Mouse (Mus musculus) myocyte (in vitro differentiated cells): ENCODE data around the gene Napa. TPM values are rescaled to one million over a fixed set of nuclear protein-coding genes. Genes with fewer than 3 reads are reported as not detected.

Source experiments
- H3K27me3 ChIP-seq: one replicate; pipeline ENCODE4 v1.6.1; 2011; ENCODE audit not compliant: control insufficient read depth, insufficient read depth, insufficient read length
- H3K36me3 ChIP-seq: one replicate; pipeline ENCODE4 v1.6.1; 2011; ENCODE audit not compliant: control insufficient read depth, insufficient read depth
- H3K4me2 ChIP-seq: one replicate; pipeline ENCODE4 v1.6.1; 2011; ENCODE audit warnings: low read depth, control low read depth
- H3K4me3 ChIP-seq: one replicate; pipeline ENCODE4 v1.5.1; 2011; ENCODE audit warnings: mild to moderate bottlenecking, control low read depth, moderate library complexity
- H3K79me2 ChIP-seq: one replicate; pipeline ENCODE4 v1.6.1; 2011; ENCODE audit not compliant: control insufficient read depth, insufficient read depth
- H3ac ChIP-seq: one replicate; pipeline ENCODE4 v1.6.1; 2011; ENCODE audit not compliant: control insufficient read depth, insufficient read length
- CEBPB ChIP-seq: IDR thresholded peaks from 2 replicates; pipeline ENCODE4 v1.6.1; 2011; ENCODE audit warnings: mild to moderate bottlenecking, moderate library complexity; ENCODE audit not compliant: poor library complexity, insufficient read depth, severe bottlenecking
- E2F4 ChIP-seq: IDR thresholded peaks from one replicate; pipeline ENCODE4 v1.6.1; 2011; ENCODE audit warnings: mild to moderate bottlenecking, control low read depth, moderate library complexity; ENCODE audit not compliant: insufficient read depth
- MAX ChIP-seq: IDR thresholded peaks from one replicate; pipeline ENCODE4 v1.6.1; 2011; ENCODE audit warnings: low read depth, mild to moderate bottlenecking, control low read depth
- MYOD1 ChIP-seq, 3 experiments: IDR thresholded peaks; one replicate each; pipeline ENCODE4 v1.6.1; 2011; ENCODE audit warnings: control low read depth in 2 of 3, low read depth in 2 of 3, mild to moderate bottlenecking in 2 of 3, moderate library complexity in 1 of 3; ENCODE audit not compliant: insufficient read length in 2 of 3, control insufficient read depth in 1 of 3
- MYOG ChIP-seq, 3 experiments: IDR thresholded peaks; one replicate each; pipeline ENCODE4 v1.6.1; 2011; ENCODE audit warnings: control low read depth in 2 of 3, low read depth in 2 of 3, mild to moderate bottlenecking in 2 of 3; ENCODE audit not compliant: insufficient read length in 2 of 3, control insufficient read depth in 1 of 3, insufficient read depth in 1 of 3
- POLR2A ChIP-seq: IDR thresholded peaks from one replicate; pipeline ENCODE4 v1.6.1; 2011; ENCODE audit warnings: low read depth, mild to moderate bottlenecking, control low read depth, moderate library complexity; ENCODE audit not compliant: insufficient read length
- POLR2AphosphoS2 ChIP-seq: IDR thresholded peaks from one replicate; pipeline ENCODE4 v1.6.1; 2011; ENCODE audit warnings: low read depth, control low read depth; ENCODE audit not compliant: insufficient read length
- REST ChIP-seq: IDR thresholded peaks from one replicate; pipeline ENCODE4 v1.6.1; 2011; ENCODE audit warnings: mild to moderate bottlenecking, control low read depth, moderate library complexity; ENCODE audit not compliant: insufficient read depth, insufficient read length
- SRF ChIP-seq: IDR thresholded peaks from one replicate; pipeline ENCODE4 v1.6.1; 2011; ENCODE audit warnings: low read depth; ENCODE audit not compliant: control insufficient read depth, insufficient read length
- TCF12 ChIP-seq: IDR thresholded peaks from one replicate; pipeline ENCODE4 v1.6.1; 2011; ENCODE audit warnings: mild to moderate bottlenecking, control low read depth; ENCODE audit not compliant: poor library complexity, insufficient read depth, severe bottlenecking
- TCF3 ChIP-seq: IDR thresholded peaks from one replicate; pipeline ENCODE4 v1.6.1; 2011; ENCODE audit warnings: low read depth, control low read depth; ENCODE audit not compliant: insufficient read length
- USF1 ChIP-seq: IDR thresholded peaks from one replicate; pipeline ENCODE4 v1.6.1; 2011; ENCODE audit warnings: low read depth, mild to moderate bottlenecking, control low read depth, moderate library complexity
- polyA plus RNA-seq: library from polyadenylated mRNA; unstranded; fragments of >200 nt; fragmentation: generic; extraction: Trizol; gene quantifications from one replicate; pipeline ENCODE4 v1.2.1, GENCODE M21; 2012; ENCODE audit warnings: missing spikeins

The Napa gene
- polyA plus RNA-seq, result 193 TPM

DNA sequence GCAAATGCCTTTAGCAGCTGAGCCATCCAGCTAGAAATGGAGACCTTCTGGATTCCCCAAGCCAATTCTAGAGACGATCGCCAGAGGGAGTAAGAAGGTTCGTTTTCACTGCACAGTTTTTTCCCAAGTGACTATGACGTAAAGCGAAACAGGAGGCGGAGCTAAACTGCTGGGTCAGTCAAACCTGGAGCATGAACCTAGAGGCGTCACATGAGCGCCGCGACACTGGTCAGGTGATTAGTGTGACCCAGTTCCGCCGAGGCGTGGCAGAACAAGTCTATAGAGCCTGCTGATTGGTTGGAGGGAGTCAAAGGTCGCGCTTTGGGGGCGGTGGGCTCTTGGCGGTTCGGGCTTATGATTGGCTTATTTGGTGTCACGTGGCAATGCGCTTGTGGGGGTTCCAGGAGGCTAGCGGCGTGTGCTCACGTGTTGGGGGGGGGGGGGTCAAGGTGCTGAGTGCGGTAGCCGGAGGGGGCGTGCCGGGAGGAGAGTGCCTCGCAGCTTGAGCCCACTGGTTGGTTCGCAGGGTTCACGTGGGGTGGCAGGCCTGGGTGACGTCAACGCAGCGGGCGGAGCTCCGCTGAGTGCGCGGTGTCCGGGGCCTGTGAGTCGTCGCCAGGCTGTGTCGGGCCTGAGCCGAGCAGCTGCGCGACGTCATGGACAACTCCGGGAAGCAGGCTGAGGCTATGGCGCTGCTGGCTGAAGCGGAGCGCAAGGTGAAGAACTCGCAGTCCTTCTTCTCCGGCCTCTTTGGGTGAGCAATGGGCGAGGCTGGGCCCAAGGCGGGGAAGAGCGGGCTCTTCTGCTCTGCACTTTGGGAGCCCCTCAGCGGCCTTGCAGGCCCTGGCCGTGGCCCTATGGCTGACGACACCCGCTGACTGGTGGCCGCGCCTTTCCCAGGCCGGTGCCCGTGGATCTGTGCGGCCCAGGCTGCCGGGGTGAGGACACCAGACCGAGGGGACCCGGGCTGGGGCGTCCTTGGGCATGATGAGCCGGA, at the start of gene Napa:
TSS of gene Napa (plus strand) at position 438 of the 997 bp plus-strand sequence.
- TF ChIP-seq USF1 (peak; percentile 92), E2F4 (no peak), CEBPB (no peak), MAX (no peak), REST (peak; percentile 43), TCF3 (no peak), POLR2A (peak; percentile 100), POLR2AphosphoS2 (peak; percentile 98), MYOD1 (IDR thresholded peaks at IDR 0.05; ENCODE audit: control insufficient read depth in 1 of 3, insufficient read length in 2 of 3, low read depth in 2 of 3) (peak in 2 of 3 experiments; percentile 60 to 74), MYOG (IDR thresholded peaks at IDR 0.05; ENCODE audit: control insufficient read depth in 1 of 3, insufficient read depth in 1 of 3, insufficient read length in 2 of 3, low read depth in 2 of 3) (peak in 2 of 3 experiments; percentile 78 to 79)
- H3K4me3 ChIP-seq, result peak within 1 kb of the TSS; percentile 91
- H3ac ChIP-seq, result peak within 1 kb of the TSS; percentile 92
- peak within 1 kb of the TSS; percentile 98 for H3K4me2 ChIP-seq
- no peaks in the 10 kb centered on the region for H3K36me3 ChIP-seq
- peaks cover 22% of the 10 kb centered on the region for H3K27me3 ChIP-seq
- peaks cover 39% of the 10 kb centered on the region for H3K79me2 ChIP-seq

DNA sequence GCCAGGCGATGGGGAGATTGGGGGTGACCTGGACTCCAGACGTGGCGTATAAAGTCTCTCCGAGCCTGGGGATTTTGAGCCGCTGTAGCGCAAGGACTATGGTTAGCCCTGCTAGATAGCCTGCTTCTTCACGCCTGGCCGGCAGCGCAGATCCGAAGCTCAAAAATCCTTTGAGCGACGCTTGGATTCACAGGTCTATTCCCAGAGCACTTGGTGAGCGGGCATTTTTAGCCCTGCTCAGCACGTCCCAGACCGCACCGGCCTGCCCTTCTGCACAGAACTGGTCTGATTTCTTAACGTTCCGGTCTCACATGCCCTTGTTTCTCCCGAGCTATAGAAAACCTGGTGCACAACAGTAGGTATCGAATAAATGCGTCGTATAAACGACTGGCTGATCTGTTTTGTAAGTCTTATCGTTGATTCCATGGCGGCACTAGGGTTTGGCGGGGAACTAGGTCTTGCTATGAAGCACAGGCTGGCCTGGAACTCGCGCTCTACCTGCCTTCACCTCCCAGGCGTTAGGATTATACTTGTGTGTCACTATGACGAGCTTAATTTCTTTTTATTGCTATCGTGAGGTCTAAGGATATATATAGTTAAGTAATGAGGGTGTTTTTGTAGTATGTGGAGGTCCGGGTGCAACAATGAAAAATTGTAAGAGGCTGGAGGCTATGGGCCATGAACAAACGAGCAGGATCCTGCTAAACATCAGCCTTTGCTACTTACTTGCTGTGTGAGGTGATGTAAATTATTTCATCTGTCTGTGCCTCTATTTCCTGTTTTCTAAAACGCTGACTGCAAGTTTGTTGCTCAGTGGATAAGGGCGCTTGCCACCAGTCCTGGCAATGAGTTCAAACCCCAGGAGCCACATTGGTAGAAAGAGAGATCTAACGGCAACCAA, 49.3 kb upstream of the Napa start:
- H3ac ChIP-seq, result peak overlapping the region; percentile 16
- TF ChIP-seq POLR2A, result no peak
- no peak for TF ChIP-seq MAX
- no peak for TF ChIP-seq SRF
- no peak for TF ChIP-seq MYOG (IDR thresholded peaks at IDR 0.05; ENCODE audit: control insufficient read depth in 1 of 3, insufficient read depth in 1 of 3, insufficient read length in 2 of 3, low read depth in 2 of 3)
- no peak for TF ChIP-seq REST
- no peak for TF ChIP-seq TCF12
- TF ChIP-seq TCF3, result no peak
- no peak for TF ChIP-seq POLR2AphosphoS2
- TF ChIP-seq CEBPB, result no peak
- no peak for TF ChIP-seq USF1
- TF ChIP-seq E2F4, result no peak
- no peak for TF ChIP-seq MYOD1 (IDR thresholded peaks at IDR 0.05; ENCODE audit: control insufficient read depth in 1 of 3, insufficient read length in 2 of 3, low read depth in 2 of 3)
- no peaks in the 10 kb centered on the region for H3K36me3 ChIP-seq

DNA sequence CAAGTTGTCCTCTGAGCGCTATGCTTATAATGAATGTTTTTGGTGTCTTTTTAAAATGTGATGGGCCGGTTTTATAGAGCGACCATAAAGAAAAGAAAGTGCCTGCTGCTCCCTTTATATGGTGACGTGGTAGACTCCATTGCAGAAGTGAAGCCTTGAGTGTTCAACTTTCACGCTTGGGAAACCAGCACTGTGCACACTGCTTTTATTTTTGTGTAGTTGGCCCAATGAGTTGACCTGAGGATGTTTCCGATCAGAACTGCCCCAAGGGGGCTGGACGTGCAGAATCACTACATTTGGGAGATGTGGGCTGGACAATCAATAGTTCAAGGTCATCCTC, 48.7 kb upstream of the Napa start:
- TF ChIP-seq TCF3, result no peak
- TF ChIP-seq E2F4, result no peak
- no peak for TF ChIP-seq POLR2A
- TF ChIP-seq MYOD1 (IDR thresholded peaks at IDR 0.05; ENCODE audit: control insufficient read depth in 1 of 3, insufficient read length in 2 of 3, low read depth in 2 of 3), result no peak
- TF ChIP-seq REST, result no peak
- no peak overlapping the region for H3ac ChIP-seq
- peak overlapping the region; percentile 73 for H3K4me2 ChIP-seq
- no peaks in the 10 kb centered on the region for H3K27me3 ChIP-seq
- H3K36me3 ChIP-seq, result no peaks in the 10 kb centered on the region
- H3K4me3 ChIP-seq, result peak overlapping the region; percentile 73
- peaks cover 29% of the 10 kb centered on the region for H3K79me2 ChIP-seq

More for the DNA sequence above, 49.3 kb upstream of the Napa start:
- H3K4me3 ChIP-seq, result peak overlapping the region; percentile 73
- peaks cover 35% of the 10 kb centered on the region for H3K79me2 ChIP-seq
- H3K4me2 ChIP-seq, result peak overlapping the region; percentile 73
- no peaks in the 10 kb centered on the region for H3K27me3 ChIP-seq

DNA sequence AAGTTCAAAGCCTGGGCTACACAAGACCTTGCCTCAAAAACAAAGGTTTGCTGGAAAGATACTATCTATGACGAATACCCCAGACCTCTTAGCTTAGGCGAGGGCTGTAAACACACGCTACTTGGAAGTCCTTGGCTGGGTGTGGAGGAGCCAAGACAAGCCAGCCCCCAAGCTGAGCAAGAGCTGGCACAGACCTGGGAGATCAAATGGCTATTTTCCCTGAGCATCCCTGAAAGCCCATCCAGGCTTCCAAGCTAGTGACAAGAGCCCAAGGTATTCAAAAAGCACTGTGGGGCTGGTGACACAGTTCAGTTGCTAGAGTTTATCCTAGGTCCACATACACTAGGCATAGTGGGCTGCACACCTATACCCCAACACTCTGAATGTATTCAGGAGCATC, 47.7 kb upstream of the Napa start:
- H3K4me3 ChIP-seq, result no peak overlapping the region
- TF ChIP-seq POLR2A, result no peak
- TF ChIP-seq POLR2AphosphoS2, result no peak
- TF ChIP-seq REST, result no peak
- no peak for TF ChIP-seq USF1
- TF ChIP-seq SRF, result no peak
- no peak for TF ChIP-seq MYOG (IDR thresholded peaks at IDR 0.05; ENCODE audit: control insufficient read depth in 1 of 3, insufficient read depth in 1 of 3, insufficient read length in 2 of 3, low read depth in 2 of 3)
- no peak for TF ChIP-seq TCF12
- no peak for TF ChIP-seq MAX
- no peak for TF ChIP-seq CEBPB
- no peak for TF ChIP-seq TCF3
- TF ChIP-seq MYOD1 (IDR thresholded peaks at IDR 0.05; ENCODE audit: control insufficient read depth in 1 of 3, insufficient read length in 2 of 3, low read depth in 2 of 3), result no peak
- TF ChIP-seq E2F4, result no peak
- no peaks in the 10 kb centered on the region for H3K36me3 ChIP-seq
- no peak overlapping the region for H3ac ChIP-seq
- no peaks in the 10 kb centered on the region for H3K27me3 ChIP-seq
- no peak overlapping the region for H3K4me2 ChIP-seq
- peaks cover 18% of the 10 kb centered on the region for H3K79me2 ChIP-seq
